Mouse (Mus musculus): ENCODE results near the gene Lrch1.

Gene Lrch1

GRCm38 (mm10) chr14:74852965-74853758 is 94.5 kb downstream of the Lrch1 start:
- DNase-seq (ENCODE audit: low spot score in 2 of 2): peak; percentile 31 to 39

- DNase-seq (ENCODE audit: low spot score in 2 of 2): no peak
These were observed 95.8 kb downstream of the Lrch1 start for GRCm38 (mm10) chr14:74851866-74852265.

- DNase-seq (ENCODE audit: low spot score in 2 of 2): no peak
These were observed 98.7 kb downstream of the Lrch1 start for GRCm38 (mm10) chr14:74849020-74849419.

GRCm38 (mm10) chr14:74848224-74848623 is 99.5 kb downstream of the Lrch1 start:
- no peak for DNase-seq (ENCODE audit: low spot score in 2 of 2)

GRCm38 (mm10) chr14:74847311-74848133 is 100.2 kb downstream of the Lrch1 start:
- DNase-seq (ENCODE audit: low spot score in 2 of 2): no peak

- DNase-seq (ENCODE audit: low spot score in 2 of 2): no peak
These were observed 101.0 kb downstream of the Lrch1 start for GRCm38 (mm10) chr14:74846668-74847067.

- DNase-seq (ENCODE audit: low spot score in 2 of 2): no peak
These were observed 101.9 kb downstream of the Lrch1 start for GRCm38 (mm10) chr14:74845661-74846274.

- no peak for DNase-seq (ENCODE audit: low spot score in 2 of 2)
These were observed 106.0 kb downstream of the Lrch1 start for GRCm38 (mm10) chr14:74841708-74842107.

GRCm38 (mm10) chr14:74841297-74841696 is 106.4 kb downstream of the Lrch1 start:
- no peak for DNase-seq (ENCODE audit: low spot score in 2 of 2)

- no peak for DNase-seq (ENCODE audit: low spot score in 2 of 2)
These were observed 106.9 kb downstream of the Lrch1 start for GRCm38 (mm10) chr14:74840820-74841219.

GRCm38 (mm10) chr14:74840328-74840727 is 107.3 kb downstream of the Lrch1 start:
- no peak for DNase-seq (ENCODE audit: low spot score in 2 of 2)

GRCm38 (mm10) chr14:74838816-74839215 is 108.9 kb downstream of the Lrch1 start:
- DNase-seq (ENCODE audit: low spot score in 2 of 2): no peak

- no peak for DNase-seq (ENCODE audit: low spot score in 2 of 2)
These were observed 112.7 kb downstream of the Lrch1 start for GRCm38 (mm10) chr14:74835010-74835409.

- no peak for DNase-seq (ENCODE audit: low spot score in 2 of 2)
These were observed 113.5 kb downstream of the Lrch1 start for GRCm38 (mm10) chr14:74834215-74834614.

- DNase-seq (ENCODE audit: low spot score in 2 of 2): no peak
These were observed 116.0 kb downstream of the Lrch1 start for GRCm38 (mm10) chr14:74831653-74832052.

- no peak for DNase-seq (ENCODE audit: low spot score in 2 of 2)
These were observed 116.6 kb downstream of the Lrch1 start for GRCm38 (mm10) chr14:74831050-74831449.

- no peak for DNase-seq (ENCODE audit: low spot score in 2 of 2)
These were observed 117.1 kb downstream of the Lrch1 start for GRCm38 (mm10) chr14:74830591-74830990.

- no peak for DNase-seq (ENCODE audit: low spot score in 2 of 2)
These were observed 124.7 kb downstream of the Lrch1 start for GRCm38 (mm10) chr14:74822757-74823680.

- DNase-seq (ENCODE audit: low spot score in 2 of 2): no peak
These were observed 125.6 kb downstream of the Lrch1 start for GRCm38 (mm10) chr14:74822048-74822447.

GRCm38 (mm10) chr14:74820180-74820813 is 127.4 kb downstream of the Lrch1 start:
- DNase-seq (ENCODE audit: low spot score in 2 of 2): no peak

GRCm38 (mm10) chr14:74816705-74817104 is 131.0 kb downstream of the Lrch1 start:
- no peak for DNase-seq (ENCODE audit: low spot score in 2 of 2)

All from frontal cortex, postnatal 14 days (tissue).